Mouse (Mus musculus) bone marrow macrophage, adult 2 months (primary cell): ENCODE measurements around the gene Lpcat2.

ENCODE experiments used
- CTCF ChIP-seq: IDR thresholded peaks from 2 replicates; pipeline ENCODE4 v1.5.1; 2012; ENCODE audit warnings: low read depth, mild to moderate bottlenecking, low read length, moderate library complexity
- POLR2A ChIP-seq: IDR thresholded peaks from 2 replicates; pipeline ENCODE4 v1.6.1; 2012; ENCODE audit warnings: mild to moderate bottlenecking, low read depth, low read length, borderline replicate concordance

GRCm38 (mm10) chr8:92825991-92826390, 29.1 kb upstream of the Lpcat2 start:
- TF ChIP-seq POLR2A (no peak), CTCF (no peak)
